Mouse (Mus musculus) hindbrain, embryonic 16.5 days (tissue): ENCODE measurements around the gene Msmb. TPM values are rescaled to one million over a fixed set of nuclear protein-coding genes. Genes with fewer than 3 reads are reported as not detected.

Experiments used
- ATAC-seq: fragments of 200-750 bp; cut with Nextera tagmentation; 2 replicates; pipeline ENCODE4 v1.8.0; 2017; ENCODE audit warnings: moderate TSS enrichment, moderate library complexity
- H3K27ac ChIP-seq: fragments of 300-500 bp; sonication (generic); 2 replicates; pipeline ENCODE4 v1.5.1; 2014; ENCODE audit warnings: low read depth, mild to moderate bottlenecking, control low read depth, low read length, moderate library complexity
- H3K27me3 ChIP-seq: fragments of 300-500 bp; sonication (generic); replicated peaks from 2 replicates; pipeline ENCODE4 v1.6.1; 2014; ENCODE audit warnings: low read length; ENCODE audit not compliant: control insufficient read depth, insufficient read depth
- H3K36me3 ChIP-seq: fragments of 300-500 bp; sonication (generic); 2 replicates; pipeline ENCODE4 v1.6.1; 2014; ENCODE audit warnings: mild to moderate bottlenecking, low read length, moderate library complexity, mixed read lengths; ENCODE audit not compliant: control insufficient read depth, insufficient read depth
- H3K4me1 ChIP-seq: fragments of 300-500 bp; sonication (generic); 2 replicates; pipeline ENCODE4 v1.6.1; 2014; ENCODE audit warnings: low read depth, low read length; ENCODE audit not compliant: control insufficient read depth, insufficient read depth
- H3K4me2 ChIP-seq: fragments of 300-500 bp; sonication (generic); 2 replicates; pipeline ENCODE4 v1.6.1; 2014; ENCODE audit warnings: mild to moderate bottlenecking, low read length, control low read depth, moderate library complexity
- H3K4me3 ChIP-seq: fragments of 300-500 bp; sonication (generic); 2 replicates; pipeline ENCODE4 v1.5.1; 2014; ENCODE audit warnings: mild to moderate bottlenecking, low read length, control low read depth, moderate library complexity
- H3K9ac ChIP-seq: fragments of 300-500 bp; sonication (generic); 2 replicates; pipeline ENCODE4 v1.6.1; 2014; ENCODE audit warnings: low read depth, mild to moderate bottlenecking, control low read depth, low read length, moderate library complexity
- H3K9me3 ChIP-seq: fragments of 300-500 bp; sonication (generic); 2 replicates; pipeline ENCODE4 v1.6.1; 2014; ENCODE audit warnings: mild to moderate bottlenecking, low read length, moderate library complexity; ENCODE audit not compliant: control insufficient read depth
- WGBS: fragments of 180-500 bp; shearing (Covaris S2); extraction: QIAGEN DNeasy Blood & Tissue Kit; methylation state at CpG from one replicate; pipeline ENCODE4 v1.1.7; 2014; 5-methylcytosine and 5-hydroxymethylcytosine counted together
- polyA plus RNA-seq: library from polyadenylated mRNA; unstranded; fragments of >200 nt; fragmentation: Nextera tagmentation; extraction: Ambion mirVana; gene quantifications from 2 replicates; pipeline ENCODE4 v1.2.1, GENCODE M21; 2015

The Msmb gene
- polyA plus RNA-seq, 1 experiment from 2014 or later = not detected

- H3K4me3 ChIP-seq = no peak overlapping the region
- WGBS = 90% methylated on average over 6 of the region's 6 CpGs
- no peaks in the 10 kb centered on the region for H3K36me3 ChIP-seq
- no peaks in the 10 kb centered on the region for H3K9me3 ChIP-seq
- ATAC-seq = no peak
- 0 out of 2 replicates have a peak, but pooled peaks cover 4% of the 10 kb centered on the region for H3K4me1 ChIP-seq
- no peaks in the 10 kb centered on the region for H3K27me3 ChIP-seq
- no peak overlapping the region for H3K9ac ChIP-seq
- no peak overlapping the region for H3K27ac ChIP-seq
- H3K4me2 ChIP-seq = no peak overlapping the region
Measured at GRCm38 (mm10) chr14:32154758-32155157, 12.9 kb downstream of the Msmb start.

DNA sequence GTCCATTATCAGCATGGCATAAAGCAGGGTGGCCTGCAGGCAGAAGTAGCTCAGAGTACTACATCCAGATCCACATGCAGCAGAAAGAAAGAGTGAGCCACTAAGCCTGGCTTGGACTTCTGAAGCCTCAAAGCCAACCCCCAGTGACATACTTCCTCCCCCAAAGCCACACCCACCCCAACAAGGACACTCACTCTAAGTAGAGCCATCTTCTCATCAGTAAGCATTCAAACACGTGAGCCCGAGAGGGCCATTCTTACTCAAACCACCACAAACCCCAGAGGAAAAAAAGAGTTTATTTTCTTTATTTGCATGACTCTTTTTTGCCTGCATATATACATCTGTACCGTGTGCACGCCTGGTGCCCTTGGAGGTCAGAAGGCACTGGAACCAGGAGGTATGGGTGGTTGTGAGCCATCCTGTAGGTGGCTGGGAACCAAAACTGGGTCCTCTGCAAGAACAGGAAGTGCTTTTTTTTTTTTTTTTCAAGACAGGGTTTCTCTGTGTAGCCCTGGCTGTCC, 17.4 kb downstream of the Msmb start:
- H3K9me3 ChIP-seq = no peaks in the 10 kb centered on the region
- WGBS = 34% methylated on average over 4 of the region's 4 CpGs
- no peaks in the 10 kb centered on the region for H3K36me3 ChIP-seq
- peak overlapping the region; percentile 49 for H3K9ac ChIP-seq
- H3K27me3 ChIP-seq = no peaks in the 10 kb centered on the region
- H3K27ac ChIP-seq = peak overlapping the region; percentile 42; the same call in 1 of the 2 replicates
- H3K4me2 ChIP-seq = peak overlapping the region; percentile 65
- peak; percentile 18 for ATAC-seq
- peaks cover 17% of the 10 kb centered on the region for H3K4me1 ChIP-seq
- peak overlapping the region; percentile 82 for H3K4me3 ChIP-seq

GRCm38 (mm10) chr14:32159690-32160246, 17.9 kb downstream of the Msmb start, which contains the start of gene Ncoa4:
TSS of gene Ncoa4 (plus strand) at chr14:32159865.
- no peaks in the 10 kb centered on the region for H3K9me3 ChIP-seq
- peak within 1 kb of the TSS; percentile 85 for H3K27ac ChIP-seq
- peak; percentile 98 for ATAC-seq
- H3K4me2 ChIP-seq = peak within 1 kb of the TSS; percentile 65
- peak within 1 kb of the TSS; percentile 94 for H3K9ac ChIP-seq
- WGBS = under 1% methylated on average over 40 of the region's 40 CpGs
- peaks cover 17% of the 10 kb centered on the region for H3K4me1 ChIP-seq
- peak within 1 kb of the TSS; percentile 82 for H3K4me3 ChIP-seq
- no peaks in the 10 kb centered on the region for H3K36me3 ChIP-seq
- no peaks in the 10 kb centered on the region for H3K27me3 ChIP-seq

- 47% methylated on average over 7 of the region's 7 CpGs for WGBS
- Histone ChIP-seq H3K36me3 (no peaks in the 10 kb centered on the region), H3K4me2 (peak overlapping the region; percentile 60), H3K4me3 (peak overlapping the region; percentile 82), H3K9ac (peak overlapping the region; percentile 94), H3K27ac (no peak overlapping the region), H3K4me1 (peaks cover 23% of the 10 kb centered on the region), H3K27me3 (no peaks in the 10 kb centered on the region), H3K9me3 (no peaks in the 10 kb centered on the region)
- ATAC-seq = no peak
Measured at GRCm38 (mm10) chr14:32160563-32160962, 18.7 kb downstream of the Msmb start.

GRCm38 (mm10) chr14:32161090-32161885, 19.5 kb downstream of the Msmb start:
- peaks cover 28% of the 10 kb centered on the region for H3K4me1 ChIP-seq
- no peaks in the 10 kb centered on the region for H3K9me3 ChIP-seq
- WGBS = 90% methylated on average over 12 of the region's 12 CpGs
- no peak overlapping the region for H3K27ac ChIP-seq
- H3K4me2 ChIP-seq = peak overlapping the region; percentile 60; the same call in 1 of the 2 replicates
- no peaks in the 10 kb centered on the region for H3K36me3 ChIP-seq
- H3K4me3 ChIP-seq = no peak overlapping the region
- no peaks in the 10 kb centered on the region for H3K27me3 ChIP-seq
- ATAC-seq = no peak
- H3K9ac ChIP-seq = no peak overlapping the region

DNA sequence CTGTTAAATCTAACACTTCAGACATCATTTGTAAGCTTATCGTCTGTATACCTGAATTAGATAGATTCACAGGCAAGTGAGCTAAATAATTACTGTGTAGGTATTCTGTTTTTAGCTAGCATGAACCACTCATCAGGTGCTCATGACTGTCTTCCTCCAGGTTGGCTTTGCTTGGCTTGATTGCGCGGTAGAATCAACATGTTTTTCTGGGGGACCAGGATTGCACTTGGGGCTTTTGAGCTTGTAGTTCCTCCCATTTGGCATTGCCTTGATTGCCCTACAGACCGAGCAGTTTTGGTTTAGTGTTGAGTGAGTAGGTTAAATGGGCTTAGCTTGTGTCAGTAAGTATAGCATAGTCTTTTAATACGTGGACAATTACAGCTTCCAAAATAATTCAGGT, 20.4 kb downstream of the Msmb start:
- Histone ChIP-seq H3K4me1 (peaks cover 28% of the 10 kb centered on the region), H3K4me3 (no peak overlapping the region), H3K27me3 (no peaks in the 10 kb centered on the region), H3K9ac (no peak overlapping the region), H3K9me3 (no peaks in the 10 kb centered on the region), H3K27ac (no peak overlapping the region), H3K4me2 (no peak overlapping the region), H3K36me3 (no peaks in the 10 kb centered on the region)
- 95% methylated on average over 5 of the region's 5 CpGs for WGBS
- ATAC-seq = no peak

- Histone ChIP-seq H3K4me1 (peaks cover 28% of the 10 kb centered on the region), H3K4me3 (no peak overlapping the region), H3K4me2 (no peak overlapping the region), H3K9ac (no peak overlapping the region), H3K9me3 (no peaks in the 10 kb centered on the region), H3K36me3 (no peaks in the 10 kb centered on the region), H3K27me3 (no peaks in the 10 kb centered on the region), H3K27ac (no peak overlapping the region)
- WGBS = 93% methylated on average over 11 of the region's 11 CpGs
- ATAC-seq = no peak
Measured at GRCm38 (mm10) chr14:32163203-32163888, 21.5 kb downstream of the Msmb start.

DNA sequence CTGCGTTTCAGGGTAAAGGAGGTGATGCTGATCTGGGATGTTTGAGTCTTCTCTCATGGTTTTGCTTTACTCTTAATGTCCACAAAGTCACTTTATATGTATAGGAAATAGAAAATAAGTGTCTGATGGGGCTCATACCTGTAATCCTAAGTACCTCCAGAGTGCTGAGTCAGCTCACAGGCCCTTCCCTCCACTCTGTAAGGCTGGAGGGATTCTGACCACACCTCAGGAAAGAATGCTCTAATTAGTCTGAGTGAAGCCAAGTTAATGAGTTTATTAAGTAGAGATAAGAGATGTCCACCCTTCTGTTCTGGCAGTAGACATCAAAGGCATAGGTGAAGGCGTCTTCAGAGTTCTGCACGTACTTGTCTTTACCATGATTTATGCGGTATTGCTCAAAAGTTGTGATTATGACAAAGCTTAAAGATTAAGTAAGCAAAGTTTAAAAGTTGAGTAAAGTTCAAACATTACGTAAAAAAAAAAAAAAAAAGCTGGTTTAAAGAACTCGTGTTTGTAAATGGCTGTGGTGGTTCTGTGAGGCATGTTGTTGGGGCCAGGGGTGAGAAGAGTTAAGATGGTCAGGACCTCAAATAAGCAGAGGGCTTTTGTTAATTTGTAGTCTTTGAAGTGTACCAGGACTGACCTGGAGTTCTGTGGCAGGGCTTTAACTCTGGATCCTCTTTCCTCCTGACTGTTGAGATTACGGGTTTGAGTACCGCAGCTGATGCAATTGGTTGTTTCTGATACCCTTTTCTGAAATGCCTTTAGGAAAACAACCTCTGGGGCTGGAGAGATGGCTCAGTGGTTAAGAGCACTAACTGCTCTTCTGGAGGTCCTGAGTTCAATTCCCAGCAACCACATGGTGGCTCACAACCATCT, 22.6 kb downstream of the Msmb start:
- no peaks in the 10 kb centered on the region for H3K36me3 ChIP-seq
- no peaks in the 10 kb centered on the region for H3K9me3 ChIP-seq
- H3K4me3 ChIP-seq = no peak overlapping the region
- no peaks in the 10 kb centered on the region for H3K27me3 ChIP-seq
- no peak overlapping the region for H3K4me2 ChIP-seq
- ATAC-seq = no peak
- WGBS = 88% methylated on average over 8 of the region's 8 CpGs
- no peak overlapping the region for H3K9ac ChIP-seq
- H3K4me1 ChIP-seq = peaks cover 24% of the 10 kb centered on the region
- no peak overlapping the region for H3K27ac ChIP-seq
